Mouse (Mus musculus): ENCODE measurements around the gene Pan3. TPM values are rescaled to one million over a fixed set of nuclear protein-coding genes. Genes with fewer than 3 reads are reported as not detected.

Gene Pan3
- polyA plus RNA-seq, 1 experiment from 2014 or later, result 36.4 TPM

DNA sequence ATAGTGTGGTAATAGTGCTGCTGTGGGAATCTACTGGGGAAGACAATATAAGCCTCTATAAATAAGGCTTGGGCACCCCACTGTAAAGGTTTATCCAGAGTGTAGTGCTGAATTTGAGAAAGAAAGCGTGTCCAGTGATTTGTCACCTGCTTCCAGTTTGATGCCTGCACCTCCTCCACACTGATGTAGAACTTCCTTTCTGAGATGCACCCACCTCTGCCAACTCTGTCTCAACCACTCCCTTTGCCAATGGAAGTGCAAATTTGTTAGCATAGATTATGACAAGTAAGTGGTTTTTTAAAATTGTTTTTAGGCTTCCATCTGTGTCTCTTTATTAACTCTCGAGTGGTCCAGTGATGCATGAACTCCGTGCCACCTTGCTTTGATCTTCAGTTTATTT lies 33.3 kb downstream of the Pan3 start:
- Histone ChIP-seq H3K4me2 (ENCODE audit: low read length) (no peak overlapping the region), H3K27ac (ENCODE audit: low read depth, low read length) (no peak overlapping the region), H3K9me3 (ENCODE audit: control insufficient read depth, low read length) (no peaks in the 10 kb centered on the region), H3K4me3 (ENCODE audit: low read length) (no peak overlapping the region), H3K27me3 (replicated peaks; ENCODE audit: control insufficient read depth, insufficient read depth, low read length) (no peaks in the 10 kb centered on the region), H3K36me3 (ENCODE audit: control insufficient read depth, insufficient read depth, low read length) (0 out of 2 replicates have a peak, but pooled peaks cover 3% of the 10 kb centered on the region), H3K9ac (ENCODE audit: low read depth, low read length) (no peak overlapping the region), H3K4me1 (ENCODE audit: control insufficient read depth, insufficient read depth, low read depth, low read length) (no peaks in the 10 kb centered on the region)
- WGBS, result 82% methylated on average over 3 of the region's 3 CpGs
- no peak for ATAC-seq

DNA sequence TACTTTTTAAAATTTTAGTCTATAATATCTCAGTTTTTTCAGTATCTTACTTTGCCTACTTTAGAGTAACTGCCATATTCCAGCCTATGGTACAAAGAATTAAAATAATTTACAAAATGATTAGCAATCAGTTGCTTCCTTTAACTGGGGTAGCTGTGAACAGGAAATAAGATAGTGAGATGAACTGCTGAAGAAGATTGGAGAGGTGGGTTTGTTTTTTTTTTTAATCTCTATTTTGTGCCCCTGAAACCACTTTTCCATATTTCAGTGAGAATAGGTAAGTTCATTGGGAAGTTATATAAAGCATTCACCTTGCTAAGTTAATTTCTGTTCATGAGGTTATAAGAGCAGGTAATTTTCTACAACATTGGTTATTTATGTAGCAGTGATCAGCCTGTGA lies 36.4 kb downstream of the Pan3 start:
- no peak overlapping the region for H3K4me3 ChIP-seq (ENCODE audit: low read length)
- no peaks in the 10 kb centered on the region for H3K4me1 ChIP-seq (ENCODE audit: control insufficient read depth, insufficient read depth, low read depth, low read length)
- no peak overlapping the region for H3K9ac ChIP-seq (ENCODE audit: low read depth, low read length)
- 0 out of 2 replicates have a peak, but pooled peaks cover 3% of the 10 kb centered on the region for H3K36me3 ChIP-seq (ENCODE audit: control insufficient read depth, insufficient read depth, low read length)
- ATAC-seq, result no peak
- no peaks in the 10 kb centered on the region for H3K27me3 ChIP-seq (replicated peaks; ENCODE audit: control insufficient read depth, insufficient read depth, low read length)
- H3K4me2 ChIP-seq (ENCODE audit: low read length), result no peak overlapping the region
- no peak overlapping the region for H3K27ac ChIP-seq (ENCODE audit: low read depth, low read length)
- no peaks in the 10 kb centered on the region for H3K9me3 ChIP-seq (ENCODE audit: control insufficient read depth, low read length)

DNA sequence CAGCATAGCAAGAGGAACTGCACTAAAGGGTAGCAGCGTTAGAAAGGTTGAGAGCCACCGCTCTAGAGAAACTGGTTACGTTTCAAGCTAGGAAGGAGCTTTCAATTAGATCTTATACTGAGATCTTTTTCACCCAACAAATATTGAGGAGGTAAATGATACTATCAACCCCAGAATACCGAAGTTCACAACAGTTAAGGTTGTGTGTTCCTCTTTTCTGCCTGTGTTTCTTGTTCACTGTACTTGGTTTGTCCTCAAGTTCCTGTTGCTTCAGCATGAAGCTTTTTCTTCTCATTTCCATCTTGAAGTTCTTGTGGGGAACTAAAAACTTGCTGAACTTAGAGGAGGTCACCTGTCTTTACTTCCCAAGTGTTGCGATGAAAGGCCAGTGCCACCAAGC lies 41.2 kb downstream of the Pan3 start:
- WGBS, result 95% methylated on average over 5 of the region's 5 CpGs

DNA sequence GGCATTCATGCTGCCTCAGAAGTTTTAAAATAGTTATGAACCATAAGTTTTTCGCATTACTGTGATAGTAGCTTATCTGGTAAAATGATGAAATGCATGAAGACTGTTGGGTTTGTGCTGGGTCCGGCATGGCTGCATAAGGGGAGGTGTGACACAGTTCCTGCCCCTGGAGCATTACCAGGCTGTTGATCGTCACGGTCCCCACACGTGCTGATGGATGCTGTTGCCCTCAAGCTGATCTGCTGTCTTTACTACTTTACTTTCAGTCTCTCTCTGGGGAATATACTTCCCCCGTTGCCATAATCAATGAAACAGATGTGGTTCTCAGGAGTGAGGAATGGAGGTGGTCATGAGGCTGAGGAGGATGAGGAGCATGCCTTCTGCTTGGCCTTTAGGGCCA lies 43.1 kb downstream of the Pan3 start:
- 69% methylated on average over 6 of the region's 6 CpGs for WGBS
- H3K4me3 ChIP-seq (ENCODE audit: low read length), result no peak overlapping the region
- H3K9me3 ChIP-seq (ENCODE audit: control insufficient read depth, low read length), result no peaks in the 10 kb centered on the region
- H3K4me1 ChIP-seq (ENCODE audit: control insufficient read depth, insufficient read depth, low read depth, low read length), result no peaks in the 10 kb centered on the region
- H3K27me3 ChIP-seq (replicated peaks; ENCODE audit: control insufficient read depth, insufficient read depth, low read length), result no peaks in the 10 kb centered on the region
- H3K9ac ChIP-seq (ENCODE audit: low read depth, low read length), result no peak overlapping the region
- no peak overlapping the region for H3K4me2 ChIP-seq (ENCODE audit: low read length)
- ATAC-seq, result no peak
- H3K36me3 ChIP-seq (ENCODE audit: control insufficient read depth, insufficient read depth, low read length), result no peaks in the 10 kb centered on the region
- no peak overlapping the region for H3K27ac ChIP-seq (ENCODE audit: low read depth, low read length)

More for the DNA sequence above, 41.2 kb downstream of the Pan3 start:
- H3K36me3 ChIP-seq (ENCODE audit: control insufficient read depth, insufficient read depth, low read length), result 0 out of 2 replicates have a peak, but pooled peaks cover 3% of the 10 kb centered on the region
- no peak for ATAC-seq
- H3K4me2 ChIP-seq (ENCODE audit: low read length), result no peak overlapping the region
- no peaks in the 10 kb centered on the region for H3K9me3 ChIP-seq (ENCODE audit: control insufficient read depth, low read length)
- no peak overlapping the region for H3K9ac ChIP-seq (ENCODE audit: low read depth, low read length)
- H3K4me1 ChIP-seq (ENCODE audit: control insufficient read depth, insufficient read depth, low read depth, low read length), result no peaks in the 10 kb centered on the region
- H3K27me3 ChIP-seq (replicated peaks; ENCODE audit: control insufficient read depth, insufficient read depth, low read length), result no peaks in the 10 kb centered on the region
- no peak overlapping the region for H3K4me3 ChIP-seq (ENCODE audit: low read length)
- no peak overlapping the region for H3K27ac ChIP-seq (ENCODE audit: low read depth, low read length)

DNA sequence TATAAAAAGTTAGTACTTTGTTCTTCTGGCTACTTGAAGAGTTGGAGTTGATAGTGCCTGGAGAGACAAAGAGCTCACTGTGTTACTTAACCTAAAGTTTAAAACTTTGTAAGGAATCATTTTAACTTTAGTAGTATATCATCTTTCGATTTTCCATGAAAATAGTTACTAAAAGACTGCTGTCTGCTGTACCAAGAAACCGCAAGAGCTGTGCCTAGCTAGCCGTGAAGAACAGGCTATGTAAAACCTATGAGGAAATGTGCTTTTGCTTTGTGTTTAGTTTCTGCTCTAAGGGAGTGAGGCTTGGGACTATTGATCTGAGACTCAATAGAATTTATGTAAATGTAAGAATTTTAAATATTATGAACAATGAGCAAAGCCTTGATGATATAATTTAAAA lies 43.9 kb downstream of the Pan3 start:
- 89% methylated on average over 3 of the region's 3 CpGs for WGBS
- no peak overlapping the region for H3K9ac ChIP-seq (ENCODE audit: low read depth, low read length)
- no peaks in the 10 kb centered on the region for H3K4me1 ChIP-seq (ENCODE audit: control insufficient read depth, insufficient read depth, low read depth, low read length)
- no peaks in the 10 kb centered on the region for H3K36me3 ChIP-seq (ENCODE audit: control insufficient read depth, insufficient read depth, low read length)
- H3K27me3 ChIP-seq (replicated peaks; ENCODE audit: control insufficient read depth, insufficient read depth, low read length), result no peaks in the 10 kb centered on the region
- H3K4me2 ChIP-seq (ENCODE audit: low read length), result no peak overlapping the region
- H3K27ac ChIP-seq (ENCODE audit: low read depth, low read length), result no peak overlapping the region
- H3K9me3 ChIP-seq (ENCODE audit: control insufficient read depth, low read length), result no peaks in the 10 kb centered on the region
- no peak for ATAC-seq
- no peak overlapping the region for H3K4me3 ChIP-seq (ENCODE audit: low read length)

DNA sequence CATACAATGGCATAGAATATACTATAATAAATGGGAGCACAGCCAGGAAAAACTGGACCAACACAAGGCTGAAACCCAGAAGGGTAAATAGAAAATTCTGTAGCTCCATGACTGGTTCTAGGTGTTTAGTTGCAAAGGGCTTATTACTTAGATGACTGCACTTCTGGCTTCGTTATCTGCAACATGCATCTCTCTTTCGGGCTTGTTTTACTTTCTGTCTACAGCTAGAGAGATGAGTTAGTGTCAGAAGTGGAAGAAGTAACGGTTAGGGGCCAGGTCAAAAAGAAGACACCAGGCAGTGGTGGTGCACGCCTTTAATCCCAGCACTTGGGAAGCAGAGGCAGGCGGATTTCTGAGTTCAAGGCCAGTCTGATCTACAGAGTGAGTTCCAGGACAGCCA lies 46.1 kb downstream of the Pan3 start:
- no peaks in the 10 kb centered on the region for H3K36me3 ChIP-seq (ENCODE audit: control insufficient read depth, insufficient read depth, low read length)

DNA sequence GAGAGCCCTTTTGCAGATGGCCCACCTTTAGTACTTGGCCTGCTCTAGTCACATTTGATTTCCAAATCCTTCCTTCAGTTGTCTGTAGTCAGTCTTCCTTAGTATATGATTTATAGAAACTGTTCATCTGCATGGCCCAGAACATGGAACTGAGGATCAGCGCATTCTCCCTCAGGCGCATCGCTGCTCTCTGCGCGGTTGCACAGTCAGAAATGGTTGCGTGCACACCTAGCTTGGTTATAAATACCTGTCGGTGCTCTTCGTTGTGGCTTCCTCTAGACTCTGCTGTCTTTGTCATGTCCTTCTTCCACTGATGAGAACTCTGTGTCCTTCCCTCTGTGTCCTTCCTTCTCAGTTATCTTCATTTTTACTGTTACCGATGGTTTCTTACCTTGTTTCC lies 47.1 kb downstream of the Pan3 start:
- Histone ChIP-seq H3K4me3 (ENCODE audit: low read length) (no peak overlapping the region), H3K4me2 (ENCODE audit: low read length) (no peak overlapping the region), H3K9me3 (ENCODE audit: control insufficient read depth, low read length) (no peaks in the 10 kb centered on the region), H3K4me1 (ENCODE audit: control insufficient read depth, insufficient read depth, low read depth, low read length) (no peaks in the 10 kb centered on the region), H3K9ac (ENCODE audit: low read depth, low read length) (no peak overlapping the region), H3K27ac (ENCODE audit: low read depth, low read length) (no peak overlapping the region), H3K27me3 (replicated peaks; ENCODE audit: control insufficient read depth, insufficient read depth, low read length) (no peaks in the 10 kb centered on the region), H3K36me3 (ENCODE audit: control insufficient read depth, insufficient read depth, low read length) (no peaks in the 10 kb centered on the region)
- ATAC-seq, result no peak
- WGBS, result 94% methylated on average over 9 of the region's 9 CpGs

More for the DNA sequence above, 46.1 kb downstream of the Pan3 start:
- H3K27ac ChIP-seq (ENCODE audit: low read depth, low read length), result no peak overlapping the region
- H3K4me3 ChIP-seq (ENCODE audit: low read length), result no peak overlapping the region
- no peaks in the 10 kb centered on the region for H3K9me3 ChIP-seq (ENCODE audit: control insufficient read depth, low read length)
- no peak overlapping the region for H3K4me2 ChIP-seq (ENCODE audit: low read length)
- H3K9ac ChIP-seq (ENCODE audit: low read depth, low read length), result no peak overlapping the region
- no peak for ATAC-seq
- no peaks in the 10 kb centered on the region for H3K4me1 ChIP-seq (ENCODE audit: control insufficient read depth, insufficient read depth, low read depth, low read length)
- 95% methylated on average over 5 of the region's 5 CpGs for WGBS
- no peaks in the 10 kb centered on the region for H3K27me3 ChIP-seq (replicated peaks; ENCODE audit: control insufficient read depth, insufficient read depth, low read length)

DNA sequence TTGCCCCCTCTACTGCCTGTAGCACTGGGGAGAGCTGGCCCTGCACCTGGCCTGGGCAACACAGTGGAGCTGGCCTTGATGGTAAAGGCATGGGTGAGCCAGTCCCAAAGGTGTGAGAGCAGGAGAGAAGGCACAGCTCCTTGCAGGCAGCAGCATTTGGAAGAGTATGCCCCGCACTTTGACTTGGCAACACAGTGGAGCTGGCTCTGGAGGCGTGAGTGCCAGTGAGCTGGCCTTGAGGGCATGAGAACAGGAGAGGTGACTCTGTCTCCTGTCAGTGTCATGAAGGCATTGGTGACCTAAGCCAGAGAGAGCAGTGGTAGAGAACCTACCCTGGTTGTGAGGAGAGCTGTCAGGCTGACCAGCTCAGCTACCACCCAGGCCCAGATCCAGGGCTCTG lies 49.4 kb downstream of the Pan3 start:
- no peak for ATAC-seq
- H3K9me3 ChIP-seq (ENCODE audit: control insufficient read depth, low read length), result no peaks in the 10 kb centered on the region
- H3K9ac ChIP-seq (ENCODE audit: low read depth, low read length), result no peak overlapping the region
- no peak overlapping the region for H3K27ac ChIP-seq (ENCODE audit: low read depth, low read length)
- H3K4me3 ChIP-seq (ENCODE audit: low read length), result no peak overlapping the region
- H3K27me3 ChIP-seq (replicated peaks; ENCODE audit: control insufficient read depth, insufficient read depth, low read length), result no peaks in the 10 kb centered on the region
- WGBS, result 93% methylated on average over 2 of the region's 2 CpGs
- H3K4me2 ChIP-seq (ENCODE audit: low read length), result no peak overlapping the region
- no peaks in the 10 kb centered on the region for H3K4me1 ChIP-seq (ENCODE audit: control insufficient read depth, insufficient read depth, low read depth, low read length)
- H3K36me3 ChIP-seq (ENCODE audit: control insufficient read depth, insufficient read depth, low read length), result no peaks in the 10 kb centered on the region

DNA sequence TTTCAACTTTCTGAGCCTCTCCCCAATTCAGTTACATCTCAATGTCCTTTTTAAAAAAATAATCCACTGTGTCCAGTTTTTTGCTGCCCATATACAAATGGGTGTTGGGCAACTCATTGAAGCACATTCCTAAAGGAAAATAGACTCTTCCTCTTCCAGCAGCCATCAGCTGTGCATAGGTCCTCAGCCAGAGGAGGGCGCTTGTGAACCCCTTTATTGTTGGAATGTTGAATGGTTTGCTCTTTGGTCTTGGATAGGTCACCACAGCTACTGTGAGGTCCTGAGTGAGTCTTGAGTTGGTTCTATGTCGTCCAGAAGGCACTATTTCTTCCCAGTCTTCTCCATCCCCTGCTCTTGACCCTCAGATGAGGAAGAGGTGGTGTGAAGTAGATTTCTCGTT lies 54.2 kb downstream of the Pan3 start:
- Histone ChIP-seq H3K4me2 (ENCODE audit: low read length) (no peak overlapping the region), H3K36me3 (ENCODE audit: control insufficient read depth, insufficient read depth, low read length) (no peaks in the 10 kb centered on the region)

DNA sequence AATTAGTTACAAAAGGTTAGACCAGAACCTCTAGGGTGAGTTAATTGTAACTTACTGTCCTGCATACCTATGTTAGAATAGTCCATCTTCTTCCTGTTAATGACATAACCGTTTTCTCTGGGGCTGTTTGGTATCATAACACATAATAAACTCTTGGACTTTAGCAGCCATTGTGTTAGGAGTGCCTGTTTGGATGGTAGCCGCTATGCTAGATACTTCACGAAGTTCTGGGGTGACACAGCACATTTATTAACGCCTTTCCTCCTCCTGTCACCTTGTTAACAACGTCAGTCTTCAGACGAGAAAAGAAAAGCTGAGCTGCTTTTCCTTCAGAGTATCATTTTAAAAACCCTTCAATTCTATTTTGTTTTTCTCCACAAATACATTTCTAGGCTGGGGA lies 59.3 kb downstream of the Pan3 start:
- Histone ChIP-seq H3K9me3 (ENCODE audit: control insufficient read depth, low read length) (no peaks in the 10 kb centered on the region), H3K9ac (ENCODE audit: low read depth, low read length) (no peak overlapping the region), H3K4me2 (ENCODE audit: low read length) (no peak overlapping the region), H3K27ac (ENCODE audit: low read depth, low read length) (no peak overlapping the region), H3K36me3 (ENCODE audit: control insufficient read depth, insufficient read depth, low read length) (no peaks in the 10 kb centered on the region), H3K4me3 (ENCODE audit: low read length) (no peak overlapping the region), H3K27me3 (replicated peaks; ENCODE audit: control insufficient read depth, insufficient read depth, low read length) (no peaks in the 10 kb centered on the region), H3K4me1 (ENCODE audit: control insufficient read depth, insufficient read depth, low read depth, low read length) (no peaks in the 10 kb centered on the region)
- 86% methylated on average over 6 of the region's 6 CpGs for WGBS
- ATAC-seq, result no peak

More for the DNA sequence above, 54.2 kb downstream of the Pan3 start:
- H3K9ac ChIP-seq (ENCODE audit: low read depth, low read length), result no peak overlapping the region
- 79% methylated on average over 3 of the region's 3 CpGs for WGBS
- no peaks in the 10 kb centered on the region for H3K9me3 ChIP-seq (ENCODE audit: control insufficient read depth, low read length)
- ATAC-seq, result no peak
- no peak overlapping the region for H3K27ac ChIP-seq (ENCODE audit: low read depth, low read length)
- no peaks in the 10 kb centered on the region for H3K27me3 ChIP-seq (replicated peaks; ENCODE audit: control insufficient read depth, insufficient read depth, low read length)
- no peaks in the 10 kb centered on the region for H3K4me1 ChIP-seq (ENCODE audit: control insufficient read depth, insufficient read depth, low read depth, low read length)
- no peak overlapping the region for H3K4me3 ChIP-seq (ENCODE audit: low read length)
